Mouse (Mus musculus): ENCODE measurements around the gene Fam169b.

GRCm38 (mm10) chr7:68305781-68306575, 32.3 kb downstream of the Fam169b start:
- no peak for TF ChIP-seq CTCF (IDR thresholded peaks at IDR 0.05; ENCODE audit: low read depth)
- TF ChIP-seq EP300 (IDR thresholded peaks at IDR 0.05; ENCODE audit: low read depth), result no peak

Measured in heart, postnatal 0 days (tissue).